Mouse (Mus musculus) heart, postnatal 0 days (tissue): ENCODE data around the gene Rae1.

ENCODE experiments used
- CTCF ChIP-seq: IDR thresholded peaks from 2 replicates; pipeline ENCODE4 v1.5.1; 2016; ENCODE audit warnings: antibody characterized with exemption, control low read depth, low read depth
- EP300 ChIP-seq: IDR thresholded peaks from 2 replicates; pipeline ENCODE4 v1.6.1; 2016; ENCODE audit warnings: antibody characterized with exemption, low read depth

GRCm38 (mm10) chr2:172997748-172998147 is 2.2 kb upstream of the Rae1 start:
- TF ChIP-seq CTCF (no peak), EP300 (no peak)
